Mouse (Mus musculus) gastrocnemius, adult 18-20 months (tissue): ENCODE data around the gene Slc12a8. TPM values are rescaled to one million over a fixed set of nuclear protein-coding genes. Genes with fewer than 3 reads are reported as not detected.

Source experiments
- DNase-seq: peaks from one replicate; pipeline ENCODE4 v3.0.0; 2021; ENCODE audit warnings: low spot score
- total RNA-seq, 2 experiments: library from RNA; stranded (reverse); gene quantifications; 2 replicates each; pipeline ENCODE4 v1.2.3; 2021

Slc12a8 gene
- total RNA-seq, 2 experiments from 2014 or later, result 0.09 to 0.17 TPM

DNA sequence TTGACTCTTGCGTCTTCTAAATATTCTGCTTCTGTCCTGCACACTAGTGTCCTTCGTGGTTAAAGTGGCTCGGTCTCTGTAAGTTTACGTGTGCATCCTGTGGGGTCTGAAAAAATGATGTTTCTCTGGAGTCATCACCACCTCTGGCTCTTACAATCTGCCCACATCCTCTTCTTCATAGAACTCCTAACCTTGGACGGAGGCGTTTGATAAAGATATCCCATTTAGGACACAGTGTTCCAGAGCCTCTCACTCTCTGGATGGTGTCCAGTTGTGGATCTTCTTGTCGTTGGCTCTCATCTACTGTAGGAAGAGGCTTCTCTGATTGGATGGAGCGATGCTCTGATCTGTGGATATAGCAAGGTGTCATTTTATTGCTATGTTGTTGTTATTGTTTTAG, 65.4 kb downstream of the Slc12a8 start:
- peak; percentile 51 for DNase-seq

DNA sequence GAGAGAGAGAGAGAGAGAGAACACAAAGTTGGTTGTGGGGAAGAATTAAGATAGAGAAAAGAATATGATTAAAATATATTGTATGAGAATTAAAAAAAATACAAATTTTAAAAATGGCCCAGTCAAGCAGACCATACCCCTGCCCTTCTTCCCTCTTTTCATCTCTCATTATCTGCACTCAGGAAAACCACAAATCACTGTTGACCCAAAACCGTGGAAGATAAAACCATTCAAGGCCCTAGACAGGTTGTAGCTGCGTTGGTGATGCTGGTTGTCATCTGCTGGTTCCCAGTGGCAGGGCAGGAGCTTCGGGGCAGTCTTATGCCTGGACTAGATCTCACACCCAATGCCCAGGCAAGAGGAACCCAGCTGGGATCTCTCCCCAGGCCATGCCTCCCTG, 66.2 kb downstream of the Slc12a8 start:
- no peak for DNase-seq

DNA sequence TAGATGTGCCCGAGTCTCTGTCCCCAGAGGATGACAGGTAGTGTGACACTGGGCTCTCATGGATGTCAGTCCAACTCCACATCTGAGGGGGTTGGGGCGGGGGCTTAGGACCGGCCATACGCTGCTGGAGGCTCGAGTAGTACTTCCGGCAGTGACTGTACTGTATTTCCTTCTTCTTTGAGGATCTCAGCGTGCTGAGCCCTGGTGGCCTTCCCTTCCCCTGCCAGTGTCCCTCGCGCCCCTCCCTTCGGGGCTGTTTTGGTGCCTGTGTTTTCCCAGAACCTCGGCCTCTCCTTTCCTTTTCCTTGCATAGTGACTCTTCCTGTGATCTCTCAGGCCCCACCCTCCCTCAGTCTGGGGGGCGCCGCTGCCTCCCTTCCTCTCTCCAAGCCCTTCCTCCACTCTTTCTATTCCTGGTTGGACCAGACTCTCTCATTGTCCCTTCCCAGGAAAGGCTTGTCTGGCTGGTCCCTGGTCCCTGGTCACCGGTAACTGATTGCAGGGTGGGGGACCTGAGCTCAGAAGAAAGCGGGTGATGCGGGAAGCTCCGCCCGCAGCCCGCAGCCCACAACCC, 66.8 kb downstream of the Slc12a8 start:
- DNase-seq, result peak; percentile 27

DNA sequence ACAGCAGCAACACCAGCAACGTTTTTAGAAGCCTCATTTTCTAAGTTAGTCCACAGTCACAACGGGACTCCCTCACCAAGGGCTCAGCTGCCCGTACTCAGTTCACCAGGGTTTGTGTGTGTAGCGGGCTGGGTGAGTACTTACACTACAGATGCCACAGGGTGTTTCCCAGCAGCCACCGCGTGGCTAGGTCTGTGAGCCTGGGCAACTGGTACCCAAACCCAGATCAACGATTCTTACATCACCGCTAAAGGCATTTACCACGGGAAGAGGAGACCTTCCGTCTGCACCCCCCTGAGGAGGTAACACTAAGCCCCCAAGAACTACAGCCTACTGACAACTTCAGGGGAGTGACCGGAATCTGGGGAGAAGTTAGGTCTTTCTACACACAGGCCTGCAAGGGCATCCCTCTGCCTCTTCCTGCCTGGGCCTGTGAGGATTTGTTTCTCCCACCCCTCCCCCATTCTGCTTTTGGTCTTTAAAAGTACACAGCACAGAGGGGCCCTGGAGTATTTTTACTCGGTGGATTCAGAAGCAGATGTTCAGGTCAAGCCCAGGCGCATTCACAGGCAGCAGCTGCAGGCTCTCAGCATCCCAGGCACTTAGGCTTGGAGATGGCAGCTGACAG, 67.4 kb downstream of the Slc12a8 start:
- DNase-seq, result peak; percentile 32

DNA sequence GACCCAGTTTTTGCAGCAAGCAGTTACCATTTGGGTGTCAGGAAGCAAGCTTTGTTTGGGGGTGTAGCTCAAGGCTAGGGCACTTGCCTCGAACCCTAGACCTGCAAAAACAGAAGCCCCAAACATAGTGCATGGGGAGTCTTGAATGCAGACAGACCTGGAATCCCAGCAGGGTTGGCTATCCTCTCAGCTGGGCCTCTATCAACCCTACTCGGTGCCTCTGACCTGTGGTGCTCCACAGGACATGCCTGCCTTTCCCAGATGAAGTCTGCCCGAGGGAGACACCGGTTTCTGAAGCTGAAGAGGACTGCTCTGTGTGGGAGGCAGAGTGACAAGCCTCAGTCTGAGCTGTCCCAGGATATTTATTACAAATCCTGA, 67.9 kb downstream of the Slc12a8 start:
- DNase-seq, result no peak

DNA sequence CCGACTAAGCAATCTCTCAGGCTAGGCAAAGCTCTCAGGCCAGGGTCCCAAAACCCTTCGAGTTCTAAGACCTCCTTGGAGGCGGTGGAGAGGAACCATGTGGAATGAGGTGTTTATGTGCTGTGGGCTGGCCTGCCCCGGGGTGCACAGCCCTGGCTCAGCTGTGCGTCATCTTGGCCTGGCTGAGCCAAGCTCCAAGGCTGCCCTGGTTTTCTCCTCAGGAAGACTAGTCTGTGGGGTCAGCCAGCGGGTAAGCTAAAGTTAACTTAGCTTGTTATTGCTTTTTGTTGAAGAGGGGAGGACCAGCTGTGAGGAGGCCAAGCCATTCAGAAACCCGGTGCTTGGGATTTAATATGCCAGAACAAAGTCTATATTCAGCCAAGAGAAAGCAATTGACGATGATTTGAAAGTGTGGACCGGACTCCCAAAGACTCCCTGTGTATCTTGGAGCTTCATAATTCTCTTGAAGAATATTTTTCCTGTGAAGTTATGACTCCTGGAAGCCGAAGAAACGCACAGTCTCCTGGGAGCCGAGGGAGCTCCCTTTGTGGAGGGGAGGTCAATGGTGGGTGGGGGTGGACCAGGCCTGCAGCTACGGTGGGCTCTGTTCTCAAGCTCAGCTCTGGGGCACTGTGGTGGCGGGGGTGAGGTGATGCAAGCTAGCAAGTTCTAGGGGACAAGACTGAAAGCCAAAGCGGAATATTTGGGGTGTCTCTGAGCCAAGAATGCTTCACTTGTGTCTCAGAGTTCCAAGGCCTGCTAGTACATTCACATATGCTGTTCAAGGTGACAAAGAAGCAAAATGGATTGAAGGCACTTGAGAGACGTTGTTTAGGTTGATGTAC, 70.4 kb downstream of the Slc12a8 start:
- DNase-seq, result peak; percentile 78

DNA sequence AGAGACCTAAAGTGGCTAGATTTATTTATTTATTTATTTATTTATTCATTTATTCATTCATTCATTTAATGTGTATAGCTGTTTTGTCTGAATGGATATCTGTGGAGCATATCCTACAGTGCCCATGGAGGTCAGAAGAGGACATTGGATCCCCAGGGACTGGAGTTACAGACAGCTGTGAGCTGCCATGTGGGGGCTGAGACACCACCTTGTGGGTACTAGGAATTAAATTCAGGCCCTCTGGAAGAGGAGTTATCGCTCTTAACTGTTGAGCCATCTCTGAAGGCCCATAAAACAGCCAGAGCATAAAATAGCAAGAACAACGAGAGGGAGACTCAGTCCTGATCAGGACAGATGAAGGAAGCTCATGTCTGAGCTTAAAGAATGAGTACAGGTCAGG, 71.7 kb downstream of the Slc12a8 start:
- no peak for DNase-seq

DNA sequence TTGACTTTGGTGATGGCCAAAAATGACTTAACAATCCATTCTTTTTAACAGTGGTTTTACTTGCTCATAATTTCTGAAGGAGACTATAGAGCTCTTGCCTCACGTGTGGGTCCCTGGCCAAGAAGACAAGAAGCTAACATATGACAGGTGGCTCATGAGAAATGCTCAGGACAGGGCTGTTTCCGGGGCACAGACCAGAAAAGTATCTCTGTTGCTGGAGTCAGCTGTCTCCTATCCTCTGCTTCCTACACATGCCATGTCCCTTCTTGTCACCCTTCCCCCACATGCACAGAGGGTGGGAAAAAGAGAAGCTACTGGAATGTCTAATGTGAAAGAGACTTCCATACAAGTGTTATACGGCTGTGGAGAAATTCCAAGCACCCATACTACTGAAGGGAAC, 73.3 kb downstream of the Slc12a8 start:
- DNase-seq, result no peak

DNA sequence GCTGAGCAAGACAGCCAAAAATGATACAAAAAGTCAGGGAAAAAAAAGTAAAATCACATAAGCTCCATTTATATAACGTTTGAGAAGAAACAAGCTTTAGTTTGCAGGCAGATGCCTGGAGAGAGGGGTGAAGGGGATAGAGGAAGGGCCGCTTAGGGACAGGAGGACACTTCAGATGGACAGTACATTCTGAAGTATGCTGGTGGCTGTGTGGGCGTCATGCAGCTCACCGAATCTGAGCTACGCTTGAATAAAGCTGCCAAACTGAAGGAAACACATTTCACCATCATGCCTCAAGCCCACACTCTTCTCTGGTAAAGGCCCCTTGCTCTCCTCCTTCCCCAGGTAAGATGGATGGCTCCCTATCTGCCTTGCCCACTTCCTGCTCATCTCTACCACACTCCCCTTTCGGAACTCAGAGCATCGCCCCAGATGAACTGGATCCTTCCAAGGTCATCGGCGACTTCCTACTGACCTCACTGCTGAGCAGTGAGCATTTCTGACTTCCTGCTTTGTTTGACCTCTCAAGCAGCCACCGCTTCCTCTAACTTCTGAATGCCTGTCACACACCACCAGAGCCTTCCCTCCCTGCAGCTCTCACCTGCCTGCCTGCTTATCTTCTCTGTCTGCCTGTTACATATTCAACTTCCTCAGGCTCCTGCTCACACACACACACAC, 74.4 kb downstream of the Slc12a8 start:
- DNase-seq, result no peak

DNA sequence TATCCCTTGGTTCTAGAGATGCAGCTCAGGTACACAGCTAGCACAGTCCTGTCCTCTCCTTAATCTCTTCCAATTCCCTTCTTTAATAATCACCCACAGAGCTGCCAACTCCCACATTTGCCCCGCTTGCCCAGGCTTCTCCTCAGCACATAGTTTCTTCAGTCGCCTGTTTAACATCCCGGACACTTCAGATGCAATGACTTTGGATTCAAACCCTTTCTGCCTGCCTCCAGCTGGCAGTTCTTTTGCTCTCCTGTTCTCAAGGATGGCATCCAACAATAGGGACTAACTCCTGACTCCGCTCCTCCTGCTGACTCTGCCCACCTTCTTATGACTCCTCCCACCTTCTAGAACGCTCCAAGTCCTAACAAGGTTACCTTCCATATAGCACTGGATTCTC, 75.2 kb downstream of the Slc12a8 start:
- DNase-seq, result no peak

DNA sequence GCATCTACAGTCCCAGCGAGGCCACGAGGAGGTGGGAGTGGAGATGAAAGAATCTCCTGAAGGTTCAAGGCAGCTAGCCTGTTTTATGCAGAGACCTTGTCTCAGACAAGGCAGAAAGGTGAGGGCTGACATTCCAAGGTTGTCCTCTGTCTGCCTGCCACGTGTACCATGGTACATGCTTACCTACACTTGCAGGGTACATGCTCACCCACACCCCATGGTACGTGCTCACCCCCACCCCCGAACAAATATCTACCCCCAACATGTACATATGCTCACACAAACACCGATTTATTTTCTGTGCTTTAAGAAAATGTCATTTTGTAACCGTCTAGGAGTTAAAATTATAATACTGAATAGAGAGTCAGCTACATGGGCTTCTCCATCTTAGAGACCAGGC, 76.3 kb downstream of the Slc12a8 start:
- DNase-seq, result no peak

DNA sequence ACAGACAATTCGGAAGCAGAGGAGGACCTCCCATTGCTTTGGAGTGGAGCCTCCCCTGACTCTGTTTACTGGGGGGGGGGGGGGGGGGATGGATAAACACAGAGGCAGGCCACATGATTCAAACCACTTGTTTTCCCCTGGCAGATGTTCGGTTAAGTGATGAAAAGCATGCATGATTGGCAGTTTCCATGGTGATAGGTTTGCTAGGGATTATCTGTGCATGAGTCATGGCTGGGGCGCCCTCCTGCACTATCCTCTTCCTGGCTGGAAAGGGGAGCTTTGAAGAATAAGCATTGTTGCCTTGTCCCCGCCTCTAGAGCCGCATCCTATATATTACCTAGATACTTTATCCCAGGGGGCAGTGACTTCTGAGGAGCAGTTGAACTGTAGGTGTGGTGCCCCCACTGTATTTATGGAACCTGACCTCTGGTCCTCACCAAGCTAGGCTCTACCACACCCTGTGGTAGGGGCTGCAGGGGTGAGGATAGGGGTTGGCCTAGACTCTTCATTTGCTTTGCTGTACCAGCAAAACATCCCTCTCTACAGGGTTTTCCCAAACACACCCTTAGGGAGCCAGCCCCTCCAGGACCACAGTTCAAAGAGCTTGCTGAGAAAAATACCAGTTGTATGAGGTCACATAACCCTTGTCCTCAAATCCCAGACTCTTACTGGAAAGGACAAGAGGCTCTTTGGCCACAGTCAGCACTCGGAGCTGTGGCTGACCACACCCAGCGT, 77.1 kb downstream of the Slc12a8 start:
- peak; percentile 67 for DNase-seq

DNA sequence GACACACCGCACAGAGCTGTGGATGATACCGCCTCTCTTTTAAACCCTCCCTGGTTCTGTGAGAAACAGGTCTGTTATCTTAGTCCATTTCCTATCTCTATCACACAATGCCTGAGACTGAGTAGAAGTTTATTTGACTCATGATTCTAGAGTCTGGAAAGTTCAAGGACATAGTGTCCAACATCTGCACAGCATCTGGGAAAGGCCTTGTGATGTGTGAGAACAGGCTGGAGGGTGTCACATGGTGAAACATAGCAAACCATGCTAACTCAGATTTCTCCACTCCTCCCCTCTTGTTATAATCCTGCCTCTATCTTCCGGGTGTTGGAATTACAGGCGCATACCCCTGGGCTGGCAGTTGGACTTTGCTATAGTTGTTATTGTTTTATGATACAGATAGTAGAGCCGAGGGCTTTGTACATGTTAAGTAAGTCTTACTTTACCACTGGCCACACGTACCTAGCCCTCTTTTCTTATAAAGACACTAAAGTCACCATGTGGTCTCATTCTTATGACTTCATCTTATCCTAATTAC, 78.2 kb downstream of the Slc12a8 start:
- DNase-seq, result no peak

DNA sequence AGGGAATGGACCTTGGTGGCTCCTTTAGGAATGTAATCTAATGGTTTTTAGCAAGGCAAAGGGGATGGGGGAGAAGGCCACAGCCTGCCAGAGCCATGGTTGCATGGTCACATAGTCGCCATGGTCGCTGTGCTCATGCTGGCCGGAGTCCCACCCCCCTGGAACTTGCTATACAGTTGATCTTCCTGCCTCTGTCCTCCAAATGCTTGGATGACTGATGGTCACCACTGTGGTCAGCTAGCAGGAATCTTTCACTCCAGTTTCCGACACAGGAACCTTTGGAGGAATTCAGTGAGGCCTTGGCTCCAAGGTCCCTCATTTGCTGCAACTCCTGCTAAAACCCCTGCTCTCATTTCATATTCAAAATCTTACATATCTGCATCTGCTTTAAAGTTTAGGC, 79.1 kb downstream of the Slc12a8 start:
- DNase-seq, result no peak

DNA sequence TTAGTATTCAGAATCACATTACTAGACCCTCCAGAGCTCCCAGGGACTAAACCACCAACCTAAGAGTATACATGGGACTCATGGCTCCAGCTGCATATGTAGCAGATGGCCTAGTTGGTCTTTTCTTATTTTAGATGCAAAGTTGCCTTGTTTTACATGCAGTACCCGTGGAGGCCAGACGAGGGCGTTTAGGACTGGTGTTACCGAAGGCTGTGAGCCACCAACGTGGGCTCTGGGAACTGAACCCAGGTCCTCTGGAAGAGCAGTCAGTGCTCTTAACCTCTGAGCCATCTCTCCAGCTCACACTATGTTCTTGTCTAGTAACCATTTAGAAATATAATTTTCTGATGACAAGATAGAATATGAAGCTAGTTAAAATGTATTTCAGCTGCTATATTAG, 83.1 kb downstream of the Slc12a8 start:
- DNase-seq, result no peak

DNA sequence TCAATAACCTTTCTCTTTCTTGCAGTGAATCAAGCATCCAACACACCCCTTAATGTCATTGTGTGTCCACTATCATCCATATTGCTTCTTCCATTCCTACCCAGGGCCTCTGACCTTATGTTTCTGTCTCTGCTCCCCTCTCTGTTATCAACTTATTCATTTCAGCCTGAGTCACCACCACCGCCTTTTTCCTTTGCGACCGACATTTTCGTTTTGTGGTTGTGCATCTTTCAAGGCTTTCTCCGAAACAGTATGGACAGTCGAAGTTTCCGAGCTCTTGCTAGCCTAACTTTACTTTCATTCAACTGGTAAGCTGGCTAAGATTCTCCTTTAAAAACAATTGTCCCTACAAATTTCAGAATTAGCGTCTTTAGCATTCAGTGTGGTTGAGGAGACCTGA, 84.2 kb downstream of the Slc12a8 start:
- DNase-seq, result no peak

DNA sequence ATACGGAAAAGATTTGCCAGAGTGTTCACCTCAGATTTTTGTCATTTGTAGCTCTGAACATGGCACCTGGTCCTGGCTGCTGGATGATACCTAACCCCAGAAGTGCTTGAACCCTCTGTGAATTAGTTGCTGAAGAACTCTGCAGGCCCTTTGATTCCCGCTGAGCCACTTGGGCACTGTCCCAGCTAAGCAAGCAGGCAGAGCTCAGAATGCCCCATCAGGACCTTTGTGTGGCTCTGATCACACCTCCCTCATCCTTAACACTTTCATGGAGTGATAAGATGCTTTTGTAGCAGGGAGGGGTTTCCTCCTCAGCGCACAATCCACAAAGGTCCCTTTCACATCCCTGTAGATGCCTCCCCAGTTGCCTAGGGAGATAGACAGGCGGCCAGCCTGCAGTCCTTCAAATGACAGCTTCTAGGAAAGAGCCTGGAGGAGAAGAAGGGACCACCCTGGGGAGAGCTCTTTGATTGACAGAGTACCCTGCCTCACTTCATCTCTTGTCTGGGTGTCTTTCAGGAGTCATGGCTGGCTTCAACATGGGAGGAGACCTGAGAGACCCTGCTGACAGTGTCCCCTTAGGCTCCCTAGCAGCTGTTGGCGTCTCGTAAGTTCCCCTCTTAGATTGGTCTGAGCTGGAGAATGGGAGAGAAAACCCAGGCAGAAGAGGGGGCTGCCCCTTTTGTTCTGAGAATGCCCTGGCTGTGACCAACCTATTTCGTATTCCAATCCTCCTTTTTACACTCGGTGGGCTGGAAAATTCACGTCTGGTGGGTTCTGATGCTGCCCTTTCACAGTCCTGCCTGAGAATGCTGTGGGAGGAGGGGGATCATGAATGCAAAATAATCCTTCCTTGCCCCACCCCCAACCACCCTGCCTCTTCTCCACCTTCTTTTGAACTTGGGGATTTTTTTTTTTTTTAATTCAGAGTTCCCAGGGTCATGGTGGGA, 88.8 kb downstream of the Slc12a8 start:
- no peak for DNase-seq

DNA sequence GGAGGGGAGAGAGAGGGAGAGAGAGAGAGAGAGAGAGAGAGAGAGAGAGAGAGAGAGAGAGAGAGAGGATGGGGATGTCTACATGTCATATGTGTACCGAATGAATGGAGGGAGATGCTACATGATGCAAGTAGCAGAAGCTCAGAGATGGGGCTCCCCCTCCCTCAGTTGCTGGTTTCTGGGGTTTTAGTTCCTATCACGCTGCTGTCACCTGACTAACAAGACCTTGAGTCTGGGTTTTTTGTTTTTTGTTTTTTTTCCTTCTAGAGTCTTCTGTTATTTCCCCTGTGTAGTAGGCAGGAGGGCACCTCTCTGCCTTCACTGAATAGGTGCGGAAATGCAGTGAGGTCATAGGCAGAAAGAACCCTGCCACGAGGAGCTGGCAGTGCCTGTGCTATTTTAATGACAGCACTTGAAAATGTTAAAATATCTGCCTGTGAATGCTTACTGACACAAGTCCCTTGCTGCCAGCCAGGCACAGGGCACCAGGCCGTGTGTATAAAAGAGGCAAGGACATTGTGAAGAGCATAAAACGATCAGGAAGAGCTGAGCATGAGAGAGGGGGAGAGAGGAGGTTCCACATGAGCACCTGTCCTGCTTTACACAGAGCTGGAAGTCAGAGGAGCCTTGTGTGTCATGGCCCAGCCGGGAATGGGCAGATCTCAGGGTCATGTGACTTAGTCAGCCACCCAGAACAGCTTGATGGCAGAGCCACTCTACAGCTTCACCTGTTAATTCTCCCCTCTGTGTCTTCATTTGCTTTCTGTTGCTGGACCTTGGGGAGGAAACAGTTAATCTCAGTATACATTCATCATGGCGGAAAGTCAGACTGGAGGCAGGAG, 89.8 kb downstream of the Slc12a8 start:
- no peak for DNase-seq

DNA sequence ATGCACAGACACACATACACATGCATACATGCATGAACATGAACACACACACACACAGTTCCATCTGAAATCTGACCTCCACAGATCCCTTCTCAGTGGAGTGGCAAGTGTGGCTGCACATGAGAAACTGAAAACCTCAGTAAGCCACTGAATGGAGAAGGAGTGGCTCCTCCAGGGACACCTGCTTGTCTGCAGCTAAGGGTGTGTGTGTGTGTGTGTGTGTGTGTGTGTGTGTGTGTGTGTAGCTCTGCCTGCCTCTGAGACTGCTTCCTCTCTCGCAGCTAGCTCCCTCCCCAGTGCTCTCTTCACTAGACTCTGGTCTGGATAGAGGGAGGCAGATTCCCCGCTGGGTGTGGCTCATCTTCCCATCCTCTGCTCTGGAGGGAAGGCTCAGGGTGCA, 92.4 kb downstream of the Slc12a8 start:
- no peak for DNase-seq
